Mouse (Mus musculus): ENCODE data around the gene Bean1.

DNA sequence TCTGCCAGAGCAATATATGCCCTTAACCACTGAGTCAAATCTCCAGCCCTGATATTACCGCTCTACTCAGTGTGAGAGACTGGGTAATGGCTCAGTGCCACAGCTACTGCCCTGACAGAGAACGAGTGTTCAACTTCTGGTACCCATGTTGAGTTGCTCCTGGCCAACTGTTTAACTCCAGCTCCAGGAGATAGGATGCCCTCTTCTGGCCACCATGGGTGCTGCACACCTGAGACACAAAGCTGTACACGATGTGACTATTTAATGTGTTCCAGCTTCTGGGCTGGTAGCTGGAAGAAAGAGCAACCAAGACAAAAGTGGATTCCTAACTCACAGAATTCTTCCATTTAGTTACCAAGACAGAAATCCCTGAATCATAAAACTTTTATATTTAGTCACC lies 82.8 kb downstream of the Bean1 start:
- 0 out of 2 replicates have a peak, but pooled peaks have one; percentile 9 for TF ChIP-seq CTCF (IDR thresholded peaks at IDR 0.05; ENCODE audit: borderline replicate concordance, insufficient read depth, low read depth, low read length)
- TF ChIP-seq POLR2A (IDR thresholded peaks at IDR 0.05; ENCODE audit: borderline replicate concordance, insufficient read depth, low read length) = no peak

All from cerebellum, adult 2 months (tissue).